Mouse (Mus musculus) midbrain, embryonic 14.5 days (tissue): ENCODE data around the gene Tac2. TPM values are rescaled to one million over a fixed set of nuclear protein-coding genes. Genes with fewer than 3 reads are reported as not detected.
"Not testable (repeated sequence)": the region's sequence is repeated elsewhere in the genome, so short reads cannot be mapped to it uniquely, and the experiment has no call there.

Experiments
- ATAC-seq: fragments of 200-750 bp; cut with Nextera tagmentation; 2 replicates; pipeline ENCODE4 v1.8.0; 2017; ENCODE audit warnings: moderate number of reproducible peaks, moderate library complexity; ENCODE audit not compliant: low FRiP score, low TSS enrichment
- DNase-seq: peaks from one replicate; pipeline ENCODE4 v3.0.0-alpha.2; 2015
- H3K27ac ChIP-seq: fragments of 300-500 bp; sonication (generic); replicated peaks from 2 replicates; pipeline ENCODE4 v1.5.1; 2014; ENCODE audit warnings: mild to moderate bottlenecking, low read depth, low read length, moderate library complexity
- H3K27me3 ChIP-seq: fragments of 300-500 bp; sonication (generic); 2 replicates; pipeline ENCODE4 v1.6.1; 2014; ENCODE audit warnings: low read length, control low read depth, mixed read lengths; ENCODE audit not compliant: control insufficient read depth, insufficient read depth
- H3K36me3 ChIP-seq: fragments of 300-500 bp; sonication (generic); 2 replicates; pipeline ENCODE4 v1.6.1; 2014; ENCODE audit warnings: low read length, control low read depth; ENCODE audit not compliant: control insufficient read depth, insufficient read depth
- H3K4me1 ChIP-seq: fragments of 300-500 bp; sonication (generic); 2 replicates; pipeline ENCODE4 v1.6.1; 2014; ENCODE audit warnings: mild to moderate bottlenecking, antibody characterized with exemption, low read length, control low read depth; ENCODE audit not compliant: control insufficient read depth, insufficient read depth
- H3K4me2 ChIP-seq: fragments of 300-500 bp; sonication (generic); 2 replicates; pipeline ENCODE4 v1.6.1; 2014; ENCODE audit warnings: mild to moderate bottlenecking, low read length, moderate library complexity
- H3K4me3 ChIP-seq: fragments of 300-500 bp; sonication (generic); replicated peaks from 2 replicates; pipeline ENCODE4 v1.5.1; 2014; ENCODE audit warnings: low read depth, low read length
- H3K9ac ChIP-seq: fragments of 300-500 bp; sonication (generic); replicated peaks from 2 replicates; pipeline ENCODE4 v1.6.1; 2014; ENCODE audit warnings: mild to moderate bottlenecking, low read length, moderate library complexity
- H3K9me3 ChIP-seq: fragments of 300-500 bp; sonication (generic); 2 replicates; pipeline ENCODE4 v1.6.1; 2016; ENCODE audit warnings: low read length, control low read depth, mixed read lengths; ENCODE audit not compliant: control insufficient read depth
- WGBS: fragments of 180-500 bp; shearing (Covaris S2); extraction: QIAGEN DNeasy Blood & Tissue Kit; methylation state at CpG from one replicate; pipeline ENCODE4 v1.1.7; 2014; 5-methylcytosine and 5-hydroxymethylcytosine counted together
- polyA plus RNA-seq: library from polyadenylated mRNA; unstranded; fragments of >200 nt; fragmentation: Nextera tagmentation; extraction: Ambion mirVana; gene quantifications from 2 replicates; pipeline ENCODE4 v1.2.1, GENCODE M21; 2014

Gene Tac2
- polyA plus RNA-seq, 1 experiment from 2014 or later, result not detected

DNA sequence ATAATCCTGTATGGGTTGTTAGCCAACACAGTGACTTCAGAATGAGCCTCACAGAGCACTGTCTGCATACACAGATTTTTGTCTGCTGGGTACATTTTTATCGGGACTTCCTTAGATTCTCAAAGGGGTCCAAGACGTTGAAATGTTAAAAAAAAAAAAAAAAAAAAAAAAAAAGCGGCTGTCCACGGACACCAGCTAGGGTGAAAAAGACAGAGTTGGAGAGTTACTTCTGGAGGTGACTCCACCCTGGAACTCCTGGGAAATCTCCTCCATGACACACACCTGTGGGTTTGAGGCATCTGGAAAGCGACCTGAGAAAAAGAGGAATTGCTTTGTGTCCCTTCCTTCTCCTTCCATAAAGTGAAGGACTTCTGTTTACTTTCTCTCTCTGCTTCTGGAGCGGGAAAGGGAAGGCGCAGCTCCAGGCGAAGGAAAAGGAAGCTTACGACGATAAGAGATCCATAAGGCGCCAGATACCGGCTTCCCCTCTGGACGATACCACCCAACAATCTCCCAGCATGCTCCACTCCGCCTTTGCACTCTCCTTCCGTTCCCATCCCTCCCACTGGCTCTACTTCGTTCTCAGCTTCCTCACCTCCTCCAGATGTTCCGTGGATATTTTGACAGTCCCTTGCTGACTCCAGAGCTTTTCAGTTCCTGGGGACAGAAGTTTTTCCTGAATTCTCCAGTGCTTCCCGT, 31.6 kb downstream of the Tac2 start:
- Histone ChIP-seq H3K27me3 (no peaks in the 10 kb centered on the region), H3K9me3 (no peaks in the 10 kb centered on the region), H3K36me3 (no peaks in the 10 kb centered on the region), H3K27ac (no peak overlapping the region), H3K9ac (no peak overlapping the region), H3K4me3 (no peak overlapping the region), H3K4me1 (no peaks in the 10 kb centered on the region), H3K4me2 (peak overlapping the region; percentile 28)
- no peak for DNase-seq
- 56% methylated on average over 18 of the region's 18 CpGs for WGBS
- ATAC-seq, result no peak

DNA sequence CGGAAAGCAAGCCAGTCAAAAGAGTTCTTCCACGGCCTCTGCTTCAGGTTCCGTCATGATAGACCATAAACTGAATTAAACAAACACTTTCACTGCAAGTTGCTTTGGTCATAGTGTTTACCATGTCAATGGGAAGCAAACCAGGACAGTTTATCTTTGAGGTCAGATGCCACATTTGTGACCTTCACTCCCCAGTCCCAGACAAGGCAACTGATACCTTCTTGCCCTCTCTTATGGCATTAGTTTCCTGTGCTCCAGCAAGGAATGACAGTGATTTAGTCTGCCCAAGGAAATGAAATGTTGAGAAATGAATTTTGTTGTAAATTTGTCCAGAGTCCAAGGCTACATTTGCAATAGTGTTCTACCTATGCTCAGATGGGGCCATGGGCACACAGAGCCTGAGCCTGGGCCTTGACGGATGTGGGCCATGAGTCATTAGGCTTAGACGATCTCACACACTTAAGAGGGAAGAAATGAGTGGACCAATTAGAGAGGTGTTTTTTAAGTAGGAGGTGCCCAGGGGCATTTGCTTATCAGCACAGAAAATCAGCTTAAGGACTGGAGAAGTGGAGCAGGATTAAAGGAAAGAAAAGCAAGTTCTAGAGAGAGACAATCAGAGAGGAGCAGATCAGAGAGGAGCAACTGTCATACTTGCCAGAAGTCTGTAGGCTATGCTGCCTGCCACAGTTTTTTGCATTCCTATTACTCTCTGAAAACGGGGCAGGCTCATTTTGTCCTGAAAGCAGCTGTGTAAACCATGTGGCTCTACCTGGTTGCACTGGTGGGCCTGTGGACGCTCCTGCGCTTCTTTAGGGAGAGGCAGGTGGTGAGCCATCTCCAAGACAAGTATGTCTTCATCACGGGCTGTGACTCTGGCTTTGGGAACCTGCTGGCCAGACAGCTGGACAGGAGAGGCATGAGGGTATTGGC, 35.2 kb downstream of the Tac2 start, which contains the start of the genes Rdh1 and Rdh16f1:
Gene Rdh1 (plus strand): TSS at position 541 of the 930 bp plus-strand sequence.
Gene Rdh16f1 (plus strand): TSS at position 607 of the 930 bp plus-strand sequence.
- ATAC-seq, result no peak
- no peaks in the 10 kb centered on the region for H3K9me3 ChIP-seq
- DNase-seq, result no peak

DNA sequence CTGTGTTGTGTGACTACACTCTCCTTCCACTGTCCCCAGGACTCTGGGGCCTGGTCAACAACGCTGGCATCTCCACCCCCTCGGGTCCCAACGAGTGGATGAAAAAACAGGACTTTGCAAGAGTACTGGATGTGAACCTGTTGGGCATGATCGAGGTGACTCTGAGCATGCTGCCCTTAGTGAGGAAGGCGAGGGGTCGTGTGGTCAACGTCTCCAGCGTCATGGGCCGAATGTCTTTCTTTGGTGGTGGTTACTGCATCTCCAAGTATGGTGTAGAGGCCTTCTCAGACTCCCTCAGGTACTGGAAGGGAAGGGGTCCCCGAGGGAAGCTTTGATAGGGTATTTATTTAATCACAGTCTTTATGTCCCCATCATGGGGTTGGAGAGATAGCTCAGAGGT, 38.6 kb downstream of the Tac2 start:
- H3K27me3 ChIP-seq, H3K36me3 ChIP-seq, H3K9me3 ChIP-seq, H3K27ac ChIP-seq, DNase-seq, H3K4me1 ChIP-seq, ATAC-seq, H3K4me3 ChIP-seq, H3K9ac ChIP-seq, H3K4me2 ChIP-seq: not testable (repeated sequence)
- 86% methylated on average over 10 of the region's 10 CpGs for WGBS

More for the DNA sequence above, 35.2 kb downstream of the Tac2 start, which contains the start of the genes Rdh1 and Rdh16f1:
- Histone ChIP-seq H3K4me3 (no peak within 1 kb of the TSS), H3K27ac (no peak within 1 kb of the TSS), H3K9ac (no peak within 1 kb of the TSS), H3K36me3 (no peaks in the 10 kb centered on the region), H3K27me3 (no peaks in the 10 kb centered on the region), H3K4me1 (no peaks in the 10 kb centered on the region), H3K4me2 (no peak within 1 kb of the TSS)
- whole genome bisulfite sequencing, result 81% methylated on average over 9 of the region's 9 CpGs

DNA sequence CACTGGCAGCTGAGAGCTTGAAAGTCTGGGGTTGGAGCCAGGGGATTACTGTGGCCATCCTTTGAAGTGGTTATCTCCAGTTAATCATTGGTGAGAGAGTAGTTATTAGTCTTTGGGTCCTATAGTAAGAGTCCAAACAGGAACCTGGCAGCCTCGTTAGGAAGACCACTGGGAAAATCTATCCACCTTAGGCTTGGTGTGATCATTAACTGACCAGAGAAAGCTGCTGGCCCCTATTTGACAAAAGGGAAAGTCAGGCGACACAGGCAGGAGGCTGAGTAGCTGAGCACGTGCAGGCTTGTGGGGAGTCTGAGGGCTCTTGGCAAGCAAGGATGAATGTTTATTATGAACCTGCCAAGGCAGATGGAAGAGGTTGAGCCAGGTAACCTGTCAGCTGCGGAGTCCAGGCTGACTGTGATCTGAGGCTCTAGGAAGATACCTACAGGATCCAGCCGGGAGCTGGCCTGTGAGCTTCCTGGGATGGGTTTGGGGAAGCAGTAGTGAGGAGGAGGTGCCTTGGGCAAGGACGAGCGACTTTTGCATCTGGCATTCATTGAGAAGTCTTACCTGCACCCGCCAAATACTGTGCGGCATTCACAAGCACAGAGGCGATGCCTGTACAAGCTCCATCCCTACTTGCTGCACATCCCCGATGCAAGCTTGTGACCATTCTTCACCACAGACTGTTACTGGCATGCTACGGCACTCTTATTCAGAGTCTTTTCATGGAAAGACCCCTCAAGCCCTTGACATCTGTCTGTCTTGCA, 39.8 kb downstream of the Tac2 start:
- Histone ChIP-seq H3K9me3 (no peaks in the 10 kb centered on the region), H3K36me3 (no peaks in the 10 kb centered on the region), H3K4me2 (no peak overlapping the region), H3K4me3 (no peak overlapping the region), H3K27me3 (no peaks in the 10 kb centered on the region), H3K9ac (no peak overlapping the region), H3K4me1 (no peaks in the 10 kb centered on the region), H3K27ac (no peak overlapping the region)
- WGBS, result 79% methylated on average over 12 of the region's 12 CpGs
- no peak for ATAC-seq
- DNase-seq, result no peak

DNA sequence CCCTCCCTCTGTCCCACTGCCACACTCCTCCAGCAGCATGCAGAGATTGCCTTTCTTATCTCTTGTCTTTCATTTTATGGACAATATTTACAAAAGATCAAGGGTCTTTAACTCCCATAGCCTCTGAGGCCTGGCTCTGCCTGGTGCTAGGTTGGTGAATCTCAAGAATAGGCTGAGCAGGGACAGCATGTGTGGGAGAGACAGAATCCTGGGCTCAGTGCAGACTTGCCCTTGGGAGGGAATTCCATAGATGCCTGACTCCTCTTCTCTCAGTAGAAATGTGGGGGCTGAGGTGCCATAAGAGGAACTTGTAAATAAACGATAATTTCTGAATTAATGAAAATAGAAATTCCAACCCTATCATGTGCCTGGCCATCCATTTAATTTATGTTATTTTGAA, 42.3 kb downstream of the Tac2 start:
- Histone ChIP-seq H3K4me2 (no peak overlapping the region), H3K4me3 (no peak overlapping the region), H3K9me3 (no peaks in the 10 kb centered on the region), H3K27ac (no peak overlapping the region), H3K9ac (no peak overlapping the region), H3K27me3 (no peaks in the 10 kb centered on the region), H3K4me1 (no peaks in the 10 kb centered on the region), H3K36me3 (no peaks in the 10 kb centered on the region)
- 100% methylated on average over 1 of the region's 1 CpGs for WGBS
- DNase-seq (no peak), ATAC-seq (no peak)

DNA sequence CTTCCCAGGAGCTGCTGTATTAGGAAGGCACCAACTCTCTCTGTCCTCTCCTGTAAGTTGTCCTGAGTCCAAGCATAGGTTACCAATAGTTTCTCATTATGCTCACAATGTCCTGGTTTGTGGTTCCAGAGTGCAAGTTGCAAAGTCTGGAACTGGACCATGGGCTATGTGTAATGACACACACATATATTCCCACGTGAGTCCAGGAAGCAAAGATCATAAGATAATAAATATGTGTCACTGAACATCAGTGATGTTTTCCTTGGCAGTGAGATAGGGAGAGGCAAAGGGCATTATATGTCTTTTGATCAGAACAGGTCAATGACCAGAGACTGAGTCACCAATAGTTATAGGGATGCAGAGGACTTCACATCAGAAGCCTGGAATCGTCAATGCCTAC, 51.7 kb downstream of the Tac2 start, which contains the start of gene Rdh9:
Gene Rdh9 (plus strand): TSS at position 376 of the 400 bp plus-strand sequence.
- no peak within 1 kb of the TSS for H3K9ac ChIP-seq
- WGBS, result 90% methylated on average over 2 of the region's 2 CpGs
- no peak for ATAC-seq

More for the DNA sequence above, 51.7 kb downstream of the Tac2 start, which contains the start of gene Rdh9:
- H3K36me3 ChIP-seq, result no peaks in the 10 kb centered on the region
- no peaks in the 10 kb centered on the region for H3K4me1 ChIP-seq
- H3K27ac ChIP-seq, result no peak within 1 kb of the TSS
- no peak within 1 kb of the TSS for H3K4me3 ChIP-seq
- no peak for DNase-seq
- no peak within 1 kb of the TSS for H3K4me2 ChIP-seq
- no peaks in the 10 kb centered on the region for H3K27me3 ChIP-seq
- no peaks in the 10 kb centered on the region for H3K9me3 ChIP-seq

Other genes starting within 250 kb of the Tac2 start
- gene Stac3, start 222.8 kb upstream of the Tac2 start, polyA plus RNA-seq, result 0.32 and 1.0 TPM in 2 replicates
- gene Ndufa4l2, start 209.5 kb upstream of the Tac2 start, polyA plus RNA-seq, result 14.2 and 18.6 TPM in 2 replicates
- 48.9 and 50.7 TPM in 2 replicates for gene Shmt2, start 202.0 kb upstream of the Tac2 start, polyA plus RNA-seq
- 106 and 134 TPM in 2 replicates for gene Nxph4, start 189.9 kb upstream of the Tac2 start, polyA plus RNA-seq
- 110 and 131 TPM in 2 replicates for gene Lrp1, start 103.3 kb upstream of the Tac2 start, polyA plus RNA-seq
- 1.4 and 4.0 TPM in 2 replicates for gene Stat6, start 81.5 kb upstream of the Tac2 start, polyA plus RNA-seq
- 2.6 and 3.5 TPM in 2 replicates for gene Nemp1, start 57.6 kb upstream of the Tac2 start, polyA plus RNA-seq
- 0.93 and 1.2 TPM in 2 replicates for gene Nab2, start 55.9 kb upstream of the Tac2 start, polyA plus RNA-seq
- gene Myo1a, start 19.3 kb upstream of the Tac2 start, polyA plus RNA-seq, result 0.62 TPM in 1 of 2 replicates, not detected in the other
- gene Zbtb39, start 15.1 kb downstream of the Tac2 start, polyA plus RNA-seq, result 5.5 and 6.2 TPM in 2 replicates
- 0.53 and 0.67 TPM in 2 replicates for gene Gpr182, start 27.3 kb downstream of the Tac2 start, polyA plus RNA-seq
- 0.07 TPM in 1 of 2 replicates, not detected in the other for gene Rdh1, start 35.2 kb downstream of the Tac2 start, polyA plus RNA-seq
- gene Rdh16f1, start 35.3 kb downstream of the Tac2 start, polyA plus RNA-seq, result not detected in 2 replicates
- gene Rdh9, start 51.9 kb downstream of the Tac2 start, polyA plus RNA-seq, result 0.13 and 0.22 TPM in 2 replicates
- 0.07 TPM in 1 of 2 replicates, not detected in the other for gene Rdh16, start 76.7 kb downstream of the Tac2 start, polyA plus RNA-seq
- gene Rdh19, start 125.5 kb downstream of the Tac2 start, polyA plus RNA-seq, result not detected in 2 replicates
- not detected in 2 replicates for gene Rdh16f2, start 142.0 kb downstream of the Tac2 start, polyA plus RNA-seq
- gene Rdh7, start 164.3 kb downstream of the Tac2 start, polyA plus RNA-seq, result not detected in 2 replicates
- not detected in 2 replicates for gene Sdr9c7, start 174.0 kb downstream of the Tac2 start, polyA plus RNA-seq